Mouse (Mus musculus): Measurements from ENCODE around the gene Gm5751. TPM values are rescaled to one million over a fixed set of nuclear protein-coding genes. Genes with fewer than 3 reads are reported as not detected.

Gene Gm5751
- total RNA-seq (2023): not detected

GRCm38 (mm10) chrX:8873953-8874352 is at the start of gene Gm5751:
Gene Gm5751 (plus strand): TSS chrX:8874253.

GRCm38 (mm10) chrX:8843694-8844093 is 30.4 kb upstream of the Gm5751 start, which contains the start of gene Gm6592:
Gene Gm6592 (plus strand): TSS chrX:8843994.

GRCm38 (mm10) chrX:8892343-8893155 is 18.5 kb downstream of the Gm5751 start, which contains the start of gene B630019K06Rik:
Gene B630019K06Rik (plus strand): TSS chrX:8892382.

Other genes with a start within 250 kb of the Gm5751 start
- not detected for gene Ssxb8, start 183.4 kb upstream of the Gm5751 start, total RNA-seq (2023)
- not detected for gene Ssx9, start 125.8 kb upstream of the Gm5751 start, total RNA-seq (2023)
- not detected for gene Ssxb5, start 70.6 kb upstream of the Gm5751 start, total RNA-seq (2023)
- gene Gm6592, start 30.3 kb upstream of the Gm5751 start, total RNA-seq (2023): not detected
- under 1 TPM; 0.29 to 0.44 TPM for gene B630019K06Rik, start 18.1 kb downstream of the Gm5751 start, total RNA-seq (2023)
- not detected for gene Fthl17b, start 88.7 kb downstream of the Gm5751 start, total RNA-seq (2023)
- not detected for gene Fthl17c, start 102.3 kb downstream of the Gm5751 start, total RNA-seq (2023)
- not detected for gene Fthl17d, start 112.5 kb downstream of the Gm5751 start, total RNA-seq (2023)
- gene Fthl17e, start 159.2 kb downstream of the Gm5751 start, total RNA-seq (2023): not detected
- gene Fthl17f, start 188.8 kb downstream of the Gm5751 start, total RNA-seq (2023): not detected
- not detected for gene 4930402K13Rik, start 230.3 kb downstream of the Gm5751 start, total RNA-seq (2023)

Measured in neutrophil, adult 59 days (primary cell).